Mouse (Mus musculus): ENCODE measurements around the gene Nup205. TPM values are rescaled to one million over a fixed set of nuclear protein-coding genes. Genes with fewer than 3 reads are reported as not detected.

The Nup205 gene
- polyA plus RNA-seq, 1 experiment from 2014 or later = 24.3 TPM

DNA sequence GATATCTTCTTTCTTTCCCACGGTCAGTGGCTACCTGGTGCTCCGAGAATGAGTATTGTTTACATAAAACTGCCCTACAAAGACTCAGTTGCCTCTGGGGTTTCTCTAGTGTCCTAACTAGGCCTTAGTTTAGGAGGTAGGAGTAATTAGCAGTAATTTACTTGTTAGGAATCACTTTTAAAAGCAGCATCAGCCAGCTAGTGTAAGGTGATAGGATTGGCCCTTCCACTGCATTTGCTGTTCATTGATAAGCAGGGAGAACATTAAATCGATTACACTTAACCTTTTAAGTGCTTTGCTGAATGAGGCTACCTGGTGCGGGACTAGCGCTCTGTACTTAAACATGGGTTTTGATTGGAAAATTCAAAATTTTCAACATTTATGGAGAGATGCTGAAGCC lies 76.3 kb downstream of the Nup205 start:
- H3K9me3 ChIP-seq = no peaks in the 10 kb centered on the region
- ATAC-seq (ENCODE audit: low FRiP score) = no peak
- H3K9ac ChIP-seq = peak overlapping the region; percentile 83
- H3K4me1 ChIP-seq (replicated peaks) = peaks cover 32% of the 10 kb centered on the region
- 49% methylated on average over 5 of the region's 5 CpGs for WGBS
- H3K27ac ChIP-seq = no peak overlapping the region
- H3K4me3 ChIP-seq = peak overlapping the region; percentile 67
- no peaks in the 10 kb centered on the region for H3K27me3 ChIP-seq
- peak overlapping the region; percentile 78 for H3K4me2 ChIP-seq
- no peaks in the 10 kb centered on the region for H3K36me3 ChIP-seq

DNA sequence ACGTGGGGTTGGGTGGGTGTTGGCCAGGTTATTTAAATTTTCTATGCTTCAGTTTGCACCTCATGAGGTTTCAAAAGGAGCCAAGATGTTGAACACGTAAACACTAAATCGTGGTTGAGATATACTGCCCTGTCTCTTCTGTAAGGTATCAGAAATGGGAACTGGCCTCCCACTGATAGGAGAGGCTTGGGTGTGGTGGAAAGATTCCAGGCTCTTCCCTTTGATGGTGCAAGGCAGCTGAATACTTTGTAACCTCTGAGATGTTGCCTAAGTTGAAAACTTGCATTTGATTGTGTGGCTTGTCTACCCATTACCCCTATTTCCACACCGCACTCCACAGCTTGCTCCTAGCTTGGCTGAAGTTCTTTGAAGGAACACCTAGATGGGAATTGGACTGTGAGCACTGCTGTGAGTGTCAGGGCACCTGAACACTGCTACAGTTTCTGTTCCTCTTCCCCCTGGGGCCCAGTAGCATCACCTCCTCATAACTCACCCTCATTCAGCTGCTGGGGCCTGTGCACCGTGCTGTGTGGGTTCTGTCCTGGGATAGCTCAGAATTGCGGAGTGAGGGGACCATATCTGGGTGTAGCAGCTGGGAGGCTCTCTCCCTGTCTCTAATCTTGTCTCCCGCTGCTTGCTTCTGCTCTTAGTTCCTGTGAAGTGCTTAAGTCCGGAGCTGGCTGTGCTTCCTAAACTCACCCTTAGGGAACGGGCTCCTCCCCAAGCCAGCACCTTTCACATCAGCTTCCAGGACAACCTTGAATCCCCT lies 77.1 kb downstream of the Nup205 start:
- peak overlapping the region; percentile 67 for H3K4me3 ChIP-seq
- no peaks in the 10 kb centered on the region for H3K27me3 ChIP-seq
- no peaks in the 10 kb centered on the region for H3K36me3 ChIP-seq
- no peak for ATAC-seq (ENCODE audit: low FRiP score)
- H3K9me3 ChIP-seq = no peaks in the 10 kb centered on the region
- H3K4me2 ChIP-seq = peak overlapping the region; percentile 78
- peaks cover 32% of the 10 kb centered on the region for H3K4me1 ChIP-seq (replicated peaks)
- 66% methylated on average over 9 of the region's 9 CpGs for WGBS
- no peak overlapping the region for H3K27ac ChIP-seq
- peak overlapping the region; percentile 83 for H3K9ac ChIP-seq

DNA sequence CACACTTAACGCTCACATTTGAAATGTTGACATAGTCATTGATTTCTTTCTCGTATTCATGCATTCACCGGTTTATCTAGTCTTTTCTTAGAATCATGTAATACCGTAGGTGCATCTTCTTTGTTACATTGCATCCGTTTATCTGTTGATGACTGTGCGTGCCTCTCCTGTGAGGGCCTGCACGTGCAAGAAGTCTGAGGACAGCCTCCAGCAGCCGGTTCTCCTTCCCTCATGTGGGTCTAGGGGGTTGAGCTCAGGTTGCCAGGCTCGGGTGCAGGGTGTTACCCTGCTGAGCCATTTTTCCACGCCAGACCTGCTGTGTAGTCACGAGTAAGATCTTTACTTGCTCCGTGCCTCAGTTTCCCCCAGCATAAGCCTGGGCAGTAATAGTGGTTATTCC lies 77.8 kb downstream of the Nup205 start:
- H3K27ac ChIP-seq = no peak overlapping the region
- peak overlapping the region; percentile 78 for H3K4me2 ChIP-seq
- H3K4me1 ChIP-seq (replicated peaks) = peaks cover 32% of the 10 kb centered on the region
- H3K36me3 ChIP-seq = no peaks in the 10 kb centered on the region
- no peak for ATAC-seq (ENCODE audit: low FRiP score)
- no peaks in the 10 kb centered on the region for H3K27me3 ChIP-seq
- WGBS = 81% methylated on average over 12 of the region's 12 CpGs
- peak overlapping the region; percentile 83; the same call in 1 of the 2 replicates for H3K9ac ChIP-seq
- no peaks in the 10 kb centered on the region for H3K9me3 ChIP-seq
- H3K4me3 ChIP-seq = peak overlapping the region; percentile 67; the same call in 1 of the 2 replicates

DNA sequence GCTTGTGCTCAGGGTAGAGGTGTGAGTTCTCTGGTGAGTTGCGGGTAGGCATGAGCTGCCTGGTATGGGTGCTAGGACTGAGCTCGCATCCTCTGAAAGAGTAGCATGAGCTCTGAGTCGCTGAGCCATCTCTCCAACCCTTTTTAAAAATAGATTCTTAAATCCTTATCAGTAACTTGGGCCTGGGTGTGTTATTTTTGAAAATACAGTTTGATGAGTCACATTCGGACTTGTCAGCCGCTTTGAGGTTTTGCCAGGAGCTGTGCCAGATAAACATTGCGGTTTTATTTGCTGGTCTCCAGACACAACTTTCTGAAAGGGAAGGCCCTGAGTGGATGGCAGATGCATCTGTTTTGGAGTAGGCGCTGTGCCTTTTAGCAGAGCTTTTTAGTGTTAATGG lies 79.5 kb downstream of the Nup205 start:
- Histone ChIP-seq H3K27ac (no peak overlapping the region), H3K27me3 (no peaks in the 10 kb centered on the region), H3K9me3 (no peaks in the 10 kb centered on the region), H3K9ac (no peak overlapping the region), H3K4me3 (no peak overlapping the region), H3K4me1 (replicated peaks) (peaks cover 32% of the 10 kb centered on the region), H3K4me2 (no peak overlapping the region), H3K36me3 (peaks cover 5% of the 10 kb centered on the region)
- WGBS = 87% methylated on average over 7 of the region's 7 CpGs
- ATAC-seq (ENCODE audit: low FRiP score) = no peak

DNA sequence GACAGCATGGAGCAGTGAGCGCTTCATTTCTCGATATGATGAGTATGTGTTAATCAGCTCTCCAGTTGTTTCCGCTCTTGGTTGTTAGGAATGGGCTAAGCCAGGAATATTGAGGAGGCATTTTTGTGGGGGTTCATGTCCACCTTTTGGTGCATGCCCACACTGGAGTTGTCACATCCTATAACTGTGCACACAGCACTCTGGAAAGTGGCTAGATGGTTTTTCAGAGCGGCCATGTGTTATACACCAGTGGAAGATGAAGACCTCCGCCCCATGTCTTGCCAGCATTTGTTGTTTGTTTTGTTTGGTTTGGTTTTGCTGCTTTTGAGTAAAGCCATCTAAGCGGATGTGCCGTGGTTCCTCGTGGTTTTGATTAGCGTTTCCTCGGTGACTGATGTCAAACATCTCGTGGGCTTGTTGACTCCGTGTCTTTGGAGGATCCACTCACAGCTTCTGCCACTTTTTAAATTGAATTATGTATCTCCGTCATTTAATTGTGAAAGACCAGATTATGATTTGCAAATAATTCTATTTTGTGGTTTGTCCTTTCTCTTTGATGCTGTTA lies 80.5 kb downstream of the Nup205 start:
- Histone ChIP-seq H3K27me3 (no peaks in the 10 kb centered on the region), H3K9ac (no peak overlapping the region), H3K9me3 (no peaks in the 10 kb centered on the region), H3K27ac (no peak overlapping the region), H3K4me3 (no peak overlapping the region), H3K36me3 (peaks cover 13% of the 10 kb centered on the region), H3K4me1 (replicated peaks) (peaks cover 32% of the 10 kb centered on the region), H3K4me2 (no peak overlapping the region)
- ATAC-seq (ENCODE audit: low FRiP score) = no peak
- 89% methylated on average over 13 of the region's 13 CpGs for WGBS

DNA sequence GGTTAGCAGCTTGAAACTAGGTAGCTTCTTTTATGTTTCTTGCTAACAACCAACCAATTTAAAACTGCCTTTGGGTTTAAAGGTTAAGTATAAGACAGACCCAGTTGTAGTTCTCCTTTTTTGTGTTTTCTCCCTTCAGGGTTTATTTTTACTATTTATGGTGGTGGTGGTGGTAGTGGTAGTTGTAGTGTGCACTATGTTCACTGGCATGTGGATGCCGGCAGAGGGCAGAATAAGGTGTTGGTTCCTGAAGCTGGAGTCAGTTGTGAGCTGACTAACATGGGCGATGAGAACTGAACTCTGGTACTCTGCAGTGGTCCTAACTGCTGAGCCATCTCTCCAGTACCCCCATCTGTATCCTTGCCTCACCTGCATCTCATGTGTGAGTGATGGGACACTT lies 81.7 kb downstream of the Nup205 start:
- H3K4me1 ChIP-seq (replicated peaks) = peaks cover 22% of the 10 kb centered on the region
- no peak overlapping the region for H3K9ac ChIP-seq
- H3K4me2 ChIP-seq = no peak overlapping the region
- H3K27me3 ChIP-seq = no peaks in the 10 kb centered on the region
- H3K9me3 ChIP-seq = no peaks in the 10 kb centered on the region
- no peak for ATAC-seq (ENCODE audit: low FRiP score)
- no peak overlapping the region for H3K27ac ChIP-seq
- WGBS = 92% methylated on average over 2 of the region's 2 CpGs
- H3K36me3 ChIP-seq = peaks cover 23% of the 10 kb centered on the region
- H3K4me3 ChIP-seq = no peak overlapping the region

DNA sequence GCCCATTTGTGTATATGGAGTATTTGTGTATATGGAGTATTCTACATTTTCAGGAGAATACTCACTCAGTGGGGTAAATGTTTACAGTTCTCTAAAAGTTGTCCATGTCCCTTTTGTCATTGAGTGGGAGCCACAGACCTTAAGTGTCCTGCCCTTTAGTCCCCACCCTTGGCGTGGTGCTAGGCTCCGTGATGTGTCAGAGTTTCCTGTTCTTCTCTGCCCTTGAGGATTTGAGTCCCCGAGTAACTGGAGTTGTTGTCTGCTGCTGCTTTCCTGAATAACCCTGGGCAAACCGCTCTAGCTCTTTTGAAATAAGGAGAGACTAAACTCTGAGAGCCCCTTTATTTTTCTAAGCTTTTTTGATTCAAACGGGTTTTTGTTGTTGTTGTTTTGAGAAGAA lies 82.3 kb downstream of the Nup205 start:
- no peaks in the 10 kb centered on the region for H3K27me3 ChIP-seq
- WGBS = 85% methylated on average over 5 of the region's 5 CpGs
- no peak overlapping the region for H3K9ac ChIP-seq
- no peak overlapping the region for H3K4me3 ChIP-seq
- ATAC-seq (ENCODE audit: low FRiP score) = no peak
- no peak overlapping the region for H3K4me2 ChIP-seq
- H3K4me1 ChIP-seq (replicated peaks) = peaks cover 16% of the 10 kb centered on the region
- peaks cover 26% of the 10 kb centered on the region for H3K36me3 ChIP-seq
- H3K9me3 ChIP-seq = no peaks in the 10 kb centered on the region
- no peak overlapping the region for H3K27ac ChIP-seq

DNA sequence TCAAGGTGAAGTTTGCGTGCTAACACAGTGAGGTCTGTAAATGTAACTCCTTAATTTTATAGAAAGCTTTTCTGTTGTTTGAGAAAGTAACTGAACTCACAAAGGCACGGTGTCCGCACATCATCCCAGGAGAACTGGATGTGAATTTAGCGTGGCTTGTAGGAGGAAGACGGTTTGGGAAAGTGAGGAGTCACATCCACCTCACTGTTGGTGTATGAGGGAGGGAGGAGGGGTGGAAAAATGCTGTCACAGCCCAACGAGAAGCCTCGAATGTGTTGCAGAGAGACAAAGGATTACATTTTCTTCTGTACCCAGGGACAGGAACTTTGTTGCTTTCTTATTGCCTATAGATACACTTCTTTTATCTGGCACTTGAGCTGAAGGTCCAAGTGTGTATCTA lies 83.3 kb downstream of the Nup205 start:
- peaks cover 6% of the 10 kb centered on the region for H3K4me1 ChIP-seq (replicated peaks)
- H3K36me3 ChIP-seq = peaks cover 26% of the 10 kb centered on the region
- H3K4me3 ChIP-seq = no peak overlapping the region
- H3K9ac ChIP-seq = no peak overlapping the region
- no peaks in the 10 kb centered on the region for H3K9me3 ChIP-seq
- no peak overlapping the region for H3K27ac ChIP-seq
- WGBS = 88% methylated on average over 7 of the region's 7 CpGs
- H3K4me2 ChIP-seq = no peak overlapping the region
- ATAC-seq (ENCODE audit: low FRiP score) = no peak
- H3K27me3 ChIP-seq = no peaks in the 10 kb centered on the region

DNA sequence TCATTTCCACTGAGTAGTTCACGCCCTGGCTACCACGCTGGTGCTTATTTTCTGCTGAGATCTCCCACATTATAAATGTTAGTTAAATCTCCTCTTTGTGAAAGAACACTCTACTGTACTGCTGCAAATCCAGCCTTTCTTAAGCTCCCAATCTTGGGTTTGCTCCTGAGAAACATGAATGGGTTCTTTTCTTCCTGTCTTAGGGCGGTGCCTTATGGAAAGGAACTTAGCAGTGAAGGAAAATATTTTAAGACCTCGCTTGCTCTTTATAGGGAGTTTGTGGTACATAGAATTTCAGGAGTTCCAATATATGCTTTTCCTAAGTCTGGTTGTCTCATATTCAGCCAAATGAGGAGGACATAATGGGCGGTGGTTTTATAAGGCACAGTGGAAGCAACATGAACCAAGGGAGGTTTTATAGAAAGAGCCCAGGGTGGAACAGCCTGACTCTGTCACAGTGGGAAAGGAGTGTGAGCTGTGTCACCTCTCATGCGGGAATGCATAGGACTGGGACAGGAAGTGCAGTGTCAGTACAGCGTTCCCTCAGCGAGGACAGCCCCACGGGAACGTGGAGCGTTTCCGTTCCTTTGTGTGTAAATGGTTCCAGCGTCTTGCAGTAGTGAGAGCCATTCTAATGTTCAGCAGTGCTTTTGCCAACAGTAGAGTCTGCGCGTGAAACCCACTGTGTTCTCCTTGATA lies 88.5 kb downstream of the Nup205 start:
- Histone ChIP-seq H3K4me1 (replicated peaks) (no peaks in the 10 kb centered on the region), H3K27me3 (no peaks in the 10 kb centered on the region), H3K9me3 (0 out of 2 replicates have a peak, but pooled peaks cover 3% of the 10 kb centered on the region), H3K27ac (no peak overlapping the region), H3K4me2 (no peak overlapping the region), H3K36me3 (peaks cover 31% of the 10 kb centered on the region), H3K4me3 (no peak overlapping the region), H3K9ac (no peak overlapping the region)
- 85% methylated on average over 15 of the region's 15 CpGs for WGBS
- no peak for ATAC-seq (ENCODE audit: low FRiP score)

DNA sequence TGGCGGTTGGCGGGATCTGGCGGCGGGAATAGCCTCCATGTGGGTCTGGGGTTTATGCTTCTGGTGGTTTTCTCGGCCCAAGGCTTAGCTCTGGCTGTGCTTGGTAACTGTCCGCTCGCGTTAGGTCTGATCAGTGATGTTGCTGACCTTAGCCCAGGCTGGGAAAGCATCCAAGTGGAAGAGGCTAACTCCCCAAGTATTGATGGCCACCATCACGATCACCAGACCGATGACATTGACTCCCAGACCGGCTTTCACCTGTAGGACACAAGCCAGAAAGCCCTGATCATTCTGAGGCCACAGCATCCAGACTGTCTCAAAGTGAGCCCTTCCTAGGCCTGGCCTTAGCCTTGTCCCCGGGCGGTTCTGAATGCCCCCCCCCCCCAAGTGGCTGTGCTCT lies 91.5 kb downstream of the Nup205 start:
- 0 out of 2 replicates have a peak, but pooled peaks cover 3% of the 10 kb centered on the region for H3K4me1 ChIP-seq (replicated peaks)
- H3K9me3 ChIP-seq = 0 out of 2 replicates have a peak, but pooled peaks cover 3% of the 10 kb centered on the region
- no peak overlapping the region for H3K27ac ChIP-seq
- peaks cover 10% of the 10 kb centered on the region; the same call in 1 of the 2 replicates for H3K36me3 ChIP-seq
- 97% methylated on average over 13 of the region's 13 CpGs for WGBS
- H3K4me3 ChIP-seq = no peak overlapping the region
- H3K27me3 ChIP-seq = no peaks in the 10 kb centered on the region
- no peak for ATAC-seq (ENCODE audit: low FRiP score)
- H3K4me2 ChIP-seq = no peak overlapping the region
- no peak overlapping the region for H3K9ac ChIP-seq

DNA sequence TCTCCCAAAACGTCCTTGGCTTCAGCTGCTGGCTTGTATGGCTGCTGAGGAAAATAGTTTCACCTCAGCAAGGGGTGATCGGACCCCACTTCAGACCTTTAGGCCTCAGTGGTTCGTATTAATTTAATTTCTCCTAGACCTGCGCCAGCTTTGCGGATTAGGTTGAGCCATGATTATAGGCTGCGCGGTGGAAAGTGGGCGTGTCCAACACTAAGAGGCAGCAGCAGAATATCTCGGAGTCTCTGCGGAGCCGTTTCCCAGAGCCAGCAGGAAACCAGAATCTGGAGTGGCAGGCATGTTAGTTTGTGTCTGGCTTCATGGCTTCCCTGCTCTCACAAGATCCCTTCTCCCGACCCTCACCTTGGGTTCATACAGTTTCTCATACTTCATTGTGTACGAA lies 92.4 kb downstream of the Nup205 start:
- Histone ChIP-seq H3K36me3 (peaks cover 5% of the 10 kb centered on the region; the same call in 1 of the 2 replicates), H3K4me2 (no peak overlapping the region), H3K4me3 (no peak overlapping the region), H3K9ac (no peak overlapping the region), H3K4me1 (replicated peaks) (0 out of 2 replicates have a peak, but pooled peaks cover 3% of the 10 kb centered on the region), H3K27me3 (no peaks in the 10 kb centered on the region), H3K27ac (no peak overlapping the region), H3K9me3 (0 out of 2 replicates have a peak, but pooled peaks cover 3% of the 10 kb centered on the region)
- 84% methylated on average over 13 of the region's 13 CpGs for WGBS
- ATAC-seq (ENCODE audit: low FRiP score) = no peak

DNA sequence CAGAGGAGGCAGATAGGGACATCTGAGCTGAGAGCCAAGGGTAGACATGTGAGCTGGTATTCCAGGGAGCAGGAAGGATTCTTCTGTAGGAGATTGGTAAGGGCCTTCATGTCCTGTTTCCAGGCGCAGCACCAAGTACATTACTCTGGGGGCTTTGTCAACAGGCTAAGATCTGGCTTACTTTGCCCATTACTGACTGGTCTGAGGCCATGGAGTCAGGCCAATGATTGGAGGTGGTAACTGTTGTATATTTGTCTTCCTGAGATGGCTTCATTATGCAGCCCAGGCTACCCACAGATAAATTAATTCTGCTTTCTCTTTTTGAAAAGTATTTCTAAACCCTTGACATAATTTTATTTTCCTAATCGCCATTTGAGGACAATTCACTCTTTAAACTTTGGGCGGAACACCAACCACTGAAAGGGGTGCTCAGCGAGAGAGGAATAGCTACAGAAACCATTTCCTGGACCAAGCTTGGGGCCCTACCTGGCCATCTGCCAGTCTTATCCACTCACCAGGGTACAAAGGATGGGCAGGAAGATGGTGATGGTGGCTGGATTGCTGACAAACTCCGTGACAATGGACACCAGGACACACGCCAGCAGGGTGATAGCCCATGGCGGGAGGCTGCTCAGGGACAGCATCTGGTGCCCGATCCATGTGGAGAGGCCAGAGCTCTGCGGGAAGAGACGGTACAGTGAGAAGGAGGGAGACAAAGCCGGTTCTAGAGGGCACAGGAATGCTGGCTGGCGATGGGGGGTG lies 94.1 kb downstream of the Nup205 start:
- peaks cover 5% of the 10 kb centered on the region; the same call in 1 of the 2 replicates for H3K36me3 ChIP-seq
- no peak overlapping the region for H3K9ac ChIP-seq
- 79% methylated on average over 12 of the region's 12 CpGs for WGBS
- no peak overlapping the region for H3K27ac ChIP-seq
- no peak overlapping the region for H3K4me3 ChIP-seq
- ATAC-seq (ENCODE audit: low FRiP score) = peak; percentile 39; the same call in 1 of the 2 replicates
- no peak overlapping the region for H3K4me2 ChIP-seq
- 0 out of 2 replicates have a peak, but pooled peaks cover 3% of the 10 kb centered on the region for H3K9me3 ChIP-seq
- H3K27me3 ChIP-seq = no peaks in the 10 kb centered on the region
- H3K4me1 ChIP-seq (replicated peaks) = 0 out of 2 replicates have a peak, but pooled peaks cover 3% of the 10 kb centered on the region

All from hindbrain, embryonic 13.5 days (tissue).